Mouse (Mus musculus) heart, postnatal 25 days (tissue): ENCODE results near the gene Prkca. TPM values are rescaled to one million over a fixed set of nuclear protein-coding genes. Genes with fewer than 3 reads are reported as not detected.

Experiments used
- DNase-seq: peaks from one replicate; pipeline ENCODE4 v3.0.0; 2022; ENCODE audit warnings: low spot score
- intact Hi-C: fragments of 180-260 bp; cut with DNase I; formaldehyde crosslinking; loops from one replicate; pipeline ENCODE4 v1.15.1; 2025
- total RNA-seq, 2 experiments: library from RNA; stranded (reverse); gene quantifications; 2 replicates each; pipeline ENCODE4 v1.2.3; 2021

The Prkca gene
- 10 to 100 TPM; 39.0 to 39.7 TPM for total RNA-seq

DNA sequence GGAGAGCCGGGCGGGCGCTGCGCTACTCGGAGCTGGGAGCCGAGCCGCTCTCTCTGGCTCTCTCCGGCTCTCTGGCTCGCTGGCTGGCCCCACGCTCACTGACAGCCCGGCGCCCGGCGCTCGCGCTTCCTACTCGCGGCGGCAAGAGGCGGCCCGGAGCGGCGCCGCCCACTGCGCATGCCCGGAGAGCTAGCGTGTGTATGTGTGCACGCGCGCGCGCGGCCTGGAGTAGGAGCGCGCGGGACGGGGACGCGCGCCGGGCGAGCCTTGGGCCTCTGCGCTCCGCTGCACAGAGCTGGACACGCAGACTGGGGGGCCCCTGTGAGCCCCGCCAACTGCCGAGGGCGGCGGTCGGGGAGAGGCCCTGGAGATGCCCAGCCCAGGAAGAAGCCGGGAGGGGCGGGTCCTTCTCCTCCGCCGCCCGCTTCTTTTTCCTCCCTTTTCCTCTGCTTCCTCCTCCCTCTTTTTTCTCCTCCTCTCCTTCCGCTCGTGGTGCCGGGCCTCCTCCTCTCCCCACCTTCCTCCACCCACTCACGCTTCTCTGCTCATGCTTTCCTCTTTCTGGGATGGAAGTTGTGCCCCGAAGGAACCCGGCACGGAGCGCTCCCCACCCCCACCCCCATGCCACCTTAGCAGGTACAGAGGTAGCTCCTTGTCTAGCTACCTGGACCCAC is at the start of gene Prkca:
Gene Prkca, minus strand, starts transcription at position 140 of the 674 bp plus-strand sequence.
- DNase-seq: peak; percentile 84
- intact Hi-C loops: loop anchor here (5.0 kb wide), 3 partner anchors 77 to 207 kb away; no protein-coding TSS in a partner anchor

- intact Hi-C loops: no loop called here
- no peak for DNase-seq
Observed at GRCm38 (mm10) chr11:108385666-108386024, 41.9 kb upstream of the Prkca start.

DNA sequence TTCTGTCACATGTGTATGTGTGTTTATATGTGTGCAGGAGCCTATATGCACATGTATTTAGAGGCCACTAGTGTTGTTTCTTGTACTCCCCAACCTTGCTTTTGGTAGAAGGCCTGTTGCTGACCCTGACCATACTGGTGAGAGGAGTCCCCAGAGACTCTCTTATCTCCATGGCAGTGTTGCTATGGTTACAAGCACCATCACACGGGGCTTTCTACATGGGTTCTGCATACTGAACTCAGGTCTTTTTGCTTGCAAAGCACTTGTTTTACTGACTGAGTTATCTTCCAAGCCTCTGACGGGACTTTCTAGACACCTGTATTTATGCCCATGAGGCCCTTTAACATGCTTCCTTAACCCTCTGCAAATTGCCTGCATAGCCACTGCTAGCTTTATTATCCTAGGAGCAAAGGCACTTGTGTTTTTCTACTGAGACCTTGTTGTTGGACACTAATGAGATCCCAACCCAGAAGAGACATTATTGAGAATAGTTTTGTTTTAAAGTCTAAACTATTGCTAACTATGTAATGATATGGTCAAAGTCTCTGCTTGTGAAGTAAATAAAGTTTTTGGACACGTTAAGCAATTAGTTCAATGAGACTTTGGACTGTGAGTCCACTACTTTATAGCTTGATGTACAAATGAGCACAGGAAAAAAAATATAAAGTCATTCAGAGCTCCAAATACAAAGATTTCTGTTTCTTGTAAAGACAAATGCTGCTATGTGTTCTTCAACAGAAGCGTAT is 41.4 kb upstream of the Prkca start:
- intact Hi-C loops: no loop called here

GRCm38 (mm10) chr11:108382664-108383063 is 38.9 kb upstream of the Prkca start:
- intact Hi-C loops: no loop called here
- no peak for DNase-seq

More for the DNA sequence above, 41.4 kb upstream of the Prkca start:
- DNase-seq: no peak

DNA sequence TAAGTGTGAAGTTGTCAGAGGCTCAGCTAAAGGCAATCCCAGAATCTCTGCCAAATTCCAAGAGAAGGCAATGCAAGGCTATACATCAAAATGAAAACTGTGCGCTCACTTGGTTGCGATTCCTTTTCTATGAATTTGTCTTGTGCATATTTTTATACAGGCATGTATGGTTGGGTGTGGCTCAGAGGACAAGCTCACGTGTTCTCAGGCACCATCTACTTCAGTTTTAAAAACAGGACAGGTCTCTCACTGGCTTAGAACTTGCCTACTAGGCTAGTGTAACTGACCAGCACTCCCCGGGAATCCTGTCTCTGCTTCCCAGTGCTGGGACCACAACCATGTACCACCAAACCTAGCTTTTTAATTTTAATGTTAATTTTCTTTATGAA is 34.6 kb upstream of the Prkca start:
- no peak for DNase-seq

GRCm38 (mm10) chr11:108377680-108378362 is 34.1 kb upstream of the Prkca start:
- intact Hi-C loops: loop anchor here (1.0 to 10.0 kb wide), 3 partner anchors 250 to 513 kb away; no protein-coding TSS in a partner anchor
- peak; percentile 16 for DNase-seq

More for the DNA sequence above, 34.6 kb upstream of the Prkca start:
- intact Hi-C loops: loop anchor here (1.0 to 10.0 kb wide), 3 partner anchors 250 to 514 kb away; no protein-coding TSS in a partner anchor

GRCm38 (mm10) chr11:108376815-108377214 is 33.1 kb upstream of the Prkca start:
- intact Hi-C loops: loop anchor here (10.0 kb wide), 1 partner anchor 512 kb away; no protein-coding TSS in a partner anchor
- no peak for DNase-seq

GRCm38 (mm10) chr11:108367046-108367445 is 23.3 kb upstream of the Prkca start:
- intact Hi-C loops: no loop called here
- no peak for DNase-seq

DNA sequence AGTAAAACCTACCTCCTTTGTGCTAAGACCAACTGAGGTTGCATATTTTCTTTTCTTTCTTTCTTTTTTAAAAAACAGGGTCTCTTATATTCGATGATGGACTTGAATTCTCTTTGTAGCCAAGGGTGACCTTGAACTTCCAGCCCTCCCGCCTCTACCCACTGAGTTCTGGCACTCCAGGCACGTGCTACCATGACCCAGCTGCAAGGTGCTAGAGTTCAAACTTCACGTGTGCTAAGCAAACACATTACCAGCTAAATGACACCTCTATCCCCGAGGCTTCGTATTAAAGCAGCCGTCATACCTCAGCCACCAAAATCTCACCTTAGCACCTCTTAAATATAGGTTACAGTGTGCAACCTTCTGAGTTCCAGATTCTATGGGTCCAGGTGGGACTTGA is 21.9 kb upstream of the Prkca start:
- no peak for DNase-seq
- intact Hi-C loops: no loop called here

DNA sequence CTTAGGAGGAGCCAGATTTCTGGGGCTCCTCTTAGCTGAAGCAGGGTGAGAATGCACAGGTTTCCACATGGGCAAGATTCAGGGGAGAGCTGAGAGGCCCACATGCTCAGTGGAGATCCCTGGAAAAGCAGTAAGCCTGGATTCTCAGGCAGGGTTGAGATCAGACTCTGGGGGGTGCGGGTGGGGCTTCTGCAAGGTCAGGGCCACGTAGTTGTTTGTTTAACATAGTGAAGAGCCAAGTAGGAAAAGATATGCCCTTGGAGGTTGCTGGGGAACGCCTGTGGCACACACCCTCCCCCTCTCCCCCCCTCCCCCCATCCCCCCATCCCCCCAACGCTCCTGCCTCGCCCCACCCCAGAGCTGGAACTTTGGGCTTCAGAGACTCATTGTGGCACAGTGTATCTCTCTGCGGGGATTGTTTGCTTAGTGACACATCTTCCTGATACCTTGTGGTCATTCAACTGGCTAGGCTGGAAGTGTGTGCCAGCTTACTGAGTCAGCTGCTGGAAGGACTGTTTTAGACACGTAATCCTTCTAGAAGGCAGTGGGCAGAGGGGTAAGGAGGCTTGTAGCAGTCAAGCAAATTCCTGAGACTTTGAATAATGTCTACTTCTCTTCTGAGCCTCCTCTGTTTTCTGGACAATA is 21.3 kb upstream of the Prkca start:
- DNase-seq: no peak
- intact Hi-C loops: no loop called here

- no peak for DNase-seq
- intact Hi-C loops: no loop called here
Observed at GRCm38 (mm10) chr11:108363991-108364390, 20.3 kb upstream of the Prkca start.

GRCm38 (mm10) chr11:108362965-108363364 is 19.2 kb upstream of the Prkca start:
- no peak for DNase-seq
- intact Hi-C loops: no loop called here

GRCm38 (mm10) chr11:108360983-108361382 is 17.3 kb upstream of the Prkca start:
- intact Hi-C loops: no loop called here

GRCm38 (mm10) chr11:108358911-108359310 is 15.2 kb upstream of the Prkca start:
- DNase-seq: no peak
- intact Hi-C loops: no loop called here

More at GRCm38 (mm10) chr11:108360983-108361382, 17.3 kb upstream of the Prkca start:
- no peak for DNase-seq

DNA sequence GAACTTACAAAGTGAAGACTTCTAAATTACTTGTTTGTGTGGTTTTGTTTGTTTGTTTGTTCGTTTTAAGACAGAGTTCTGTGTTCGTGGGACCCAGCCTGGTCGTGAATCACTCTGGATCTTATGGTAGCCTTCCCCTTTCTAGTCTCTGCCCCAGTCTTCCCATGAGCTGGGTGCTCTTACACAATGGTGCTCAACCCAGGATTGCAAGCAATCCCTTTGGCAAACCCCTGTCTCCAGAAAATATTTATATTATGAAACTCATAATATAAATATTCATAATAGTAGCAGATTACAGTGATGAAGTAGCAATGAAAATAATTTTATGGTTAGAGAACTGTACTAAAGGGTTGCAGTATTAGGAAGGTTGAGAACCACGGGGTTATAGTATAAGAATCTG is 12.3 kb upstream of the Prkca start:
- intact Hi-C loops: no loop called here
- no peak for DNase-seq

GRCm38 (mm10) chr11:108352842-108353388 is 9.2 kb upstream of the Prkca start:
- intact Hi-C loops: no loop called here
- no peak for DNase-seq

- no peak for DNase-seq
- intact Hi-C loops: no loop called here
Observed at GRCm38 (mm10) chr11:108350799-108351198, 7.1 kb upstream of the Prkca start.

GRCm38 (mm10) chr11:108345321-108345720 is 1.6 kb upstream of the Prkca start:
- intact Hi-C loops: no loop called here
- no peak for DNase-seq

- no peak for DNase-seq
- intact Hi-C loops: loop anchor here (5.0 kb wide), 3 partner anchors 77 to 207 kb away; no protein-coding TSS in a partner anchor
Observed at GRCm38 (mm10) chr11:108344759-108345158, 1.0 kb upstream of the Prkca start.
